Mouse (Mus musculus) small intestine, adult 2 months (tissue): Measurements from ENCODE around the gene Uqcc2.

ENCODE experiments used
- CTCF ChIP-seq: fragments of 200-500 bp; IDR thresholded peaks from 2 replicates; pipeline ENCODE4 v1.5.1; 2012; ENCODE audit warnings: low read depth, mild to moderate bottlenecking, control low read depth, inconsistent platforms, low read length, moderate library complexity, mixed read lengths; ENCODE audit not compliant: insufficient replicate concordance, insufficient read length; ENCODE audit errors: extremely low read depth
- POLR2A ChIP-seq: fragments of 200-500 bp; IDR thresholded peaks from 2 replicates; pipeline ENCODE4 v1.6.1; 2012; ENCODE audit warnings: low read depth, mild to moderate bottlenecking, control low read depth, inconsistent platforms, low read length, moderate library complexity

DNA sequence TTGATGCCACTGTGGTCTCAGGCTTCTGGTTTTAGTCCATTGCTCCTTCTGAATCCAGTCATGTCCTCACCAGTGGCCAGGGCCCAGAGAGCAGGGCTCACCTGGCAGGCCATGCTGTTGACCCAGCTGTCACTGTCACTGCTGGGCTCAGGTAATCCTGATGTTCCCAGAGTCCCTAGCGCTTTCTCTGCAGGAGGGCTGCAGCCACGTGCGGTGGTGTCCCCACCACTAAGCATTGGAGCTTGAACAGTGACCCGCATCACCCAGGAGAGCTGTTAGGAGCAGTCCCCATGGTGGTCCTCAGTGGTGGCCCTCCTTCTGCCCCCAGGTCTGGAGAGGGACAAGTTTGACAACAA is 14.2 kb downstream of the Uqcc2 start:
- TF ChIP-seq CTCF (no peak), POLR2A (no peak)
